Mouse (Mus musculus): Measurements from ENCODE around the gene Gm10401.

GRCm38 (mm10) chr5:115055418-115055817, 42.7 kb downstream of the Gm10401 start:
- TF ChIP-seq CTCF (IDR thresholded peaks at IDR 0.05; ENCODE audit: borderline replicate concordance, control insufficient read depth, extremely low read depth, insufficient read depth, low read length, poor library complexity), result no peak
- no peak for TF ChIP-seq POLR2A (IDR thresholded peaks at IDR 0.05; ENCODE audit: control insufficient read depth, extremely low read depth, insufficient read depth, low read length, poor library complexity)

All from thymus, adult 2 months (tissue).